Mouse (Mus musculus) bone marrow, adult 2 months (tissue): ENCODE data around the gene Gpr152.

Source experiments
- CTCF ChIP-seq: fragments of 200-500 bp; IDR thresholded peaks from 2 replicates; pipeline ENCODE4 v1.5.1; 2011; ENCODE audit warnings: low read length, control low read depth; ENCODE audit not compliant: control insufficient read depth, insufficient read depth
- POLR2A ChIP-seq: fragments of 200-500 bp; IDR thresholded peaks from 2 replicates; pipeline ENCODE4 v1.6.1; 2011; ENCODE audit warnings: low read depth, mild to moderate bottlenecking, control low read depth, low read length, borderline replicate concordance; ENCODE audit not compliant: control insufficient read depth

GRCm38 (mm10) chr19:4121097-4121805, 18.3 kb upstream of the Gpr152 start:
- TF ChIP-seq CTCF (no peak; the same call in 1 of the 2 replicates), POLR2A (peak; percentile 73; the same call in 1 of the 2 replicates)
